Mouse (Mus musculus): ENCODE results near the gene Kctd15.

DNA sequence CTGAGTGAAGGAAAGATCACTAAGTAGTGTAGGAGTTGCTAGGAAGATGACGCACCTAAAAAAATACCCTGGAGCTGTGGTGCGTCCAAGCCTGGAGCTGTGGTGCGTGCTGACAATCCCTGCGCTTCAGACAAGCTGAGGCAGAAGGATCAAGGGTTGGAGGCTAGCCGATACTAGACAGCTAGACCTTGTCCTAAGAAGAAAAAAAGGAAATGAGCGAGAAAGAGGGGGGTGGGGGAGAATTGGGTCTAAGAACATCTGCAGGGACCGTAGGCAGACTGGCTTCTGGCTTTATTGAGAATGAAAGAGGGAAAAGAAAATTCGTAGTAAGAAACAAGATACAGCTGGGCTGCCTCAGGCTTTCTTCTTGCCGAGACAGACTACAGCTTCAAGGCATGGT is 58.0 kb downstream of the Kctd15 start:
- TF ChIP-seq MYOG (IDR thresholded peaks at IDR 0.05; ENCODE audit: control insufficient read depth, extremely low read depth, insufficient read length) (no peak), CTCF (IDR thresholded peaks at IDR 0.05; ENCODE audit: control insufficient read depth, insufficient read depth, insufficient read length) (no peak)

Data from C2C12 (cell line).